Mouse (Mus musculus): ENCODE results near the gene Iffo2.

The Iffo2 gene

DNA sequence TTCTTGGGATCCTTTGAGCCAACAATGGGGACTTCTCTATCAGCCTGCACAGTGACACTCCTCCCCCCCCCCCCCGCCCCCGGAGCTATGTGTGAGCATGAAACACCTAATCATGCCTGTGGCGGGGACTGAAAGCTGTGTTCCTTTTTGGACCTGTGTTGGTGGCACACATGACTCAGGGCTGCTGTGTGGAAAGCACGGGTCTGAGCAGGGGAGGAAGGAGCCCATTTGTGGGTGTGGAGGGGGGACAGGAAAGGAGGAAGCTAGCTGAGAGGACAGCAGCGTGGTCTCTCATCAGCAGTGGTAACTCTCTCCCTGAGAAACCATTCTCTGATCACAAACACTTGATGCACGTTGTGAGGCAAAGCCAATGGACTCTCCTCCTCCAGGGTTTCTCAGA, 110.4 kb downstream of the Iffo2 start:
- DNase-seq (ENCODE audit: low spot score), result no peak

DNA sequence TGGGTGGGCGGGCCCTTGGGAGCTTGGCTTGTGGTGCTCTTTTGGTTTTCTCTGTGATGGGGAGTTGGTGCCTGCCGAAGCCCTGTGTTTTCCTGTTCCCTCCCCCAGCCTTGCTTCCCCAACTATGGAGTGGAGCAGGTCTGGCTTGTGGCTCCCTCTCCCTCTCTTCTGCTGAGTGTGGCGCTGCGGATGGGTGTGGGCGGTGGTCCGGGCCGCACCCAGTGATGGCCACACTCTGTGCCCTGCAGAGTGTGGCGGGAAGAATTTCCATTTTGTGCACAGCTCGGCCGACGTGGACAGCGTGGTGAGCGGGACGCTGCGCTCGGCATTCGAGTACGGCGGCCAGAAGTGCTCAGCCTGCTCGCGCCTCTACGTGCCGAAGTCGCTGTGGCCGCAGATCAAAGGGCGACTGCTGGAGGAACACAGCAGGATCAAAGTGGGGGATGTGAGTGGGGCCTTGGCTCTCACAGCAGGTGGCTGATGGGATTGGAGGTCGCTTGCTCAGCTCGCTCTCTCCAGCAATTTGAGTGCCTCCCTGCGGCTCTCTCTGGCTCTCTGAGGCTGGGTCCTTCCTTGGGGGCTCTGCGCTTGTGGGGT, 111.6 kb downstream of the Iffo2 start:
- no peak for DNase-seq (ENCODE audit: low spot score)

DNA sequence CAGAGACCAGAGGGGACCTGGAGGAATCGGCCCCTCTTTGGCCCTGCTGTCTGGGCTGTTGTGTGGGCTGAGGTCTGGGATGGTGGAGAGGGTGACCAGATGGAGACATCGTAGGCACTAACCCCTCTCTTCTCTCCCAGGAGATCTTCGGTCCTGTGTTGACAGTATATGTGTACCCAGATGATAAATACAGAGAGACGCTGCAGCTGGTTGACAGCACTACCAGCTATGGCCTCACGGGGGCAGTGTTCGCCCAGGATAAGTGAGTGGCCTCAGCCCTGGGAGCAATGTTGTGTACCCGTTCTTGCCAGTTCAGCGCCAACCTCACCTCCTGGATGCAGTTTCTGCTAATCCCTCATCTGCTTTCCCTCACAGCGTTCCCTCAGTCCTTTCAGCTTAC, 113.6 kb downstream of the Iffo2 start:
- peak; percentile 68 for DNase-seq (ENCODE audit: low spot score)

DNA sequence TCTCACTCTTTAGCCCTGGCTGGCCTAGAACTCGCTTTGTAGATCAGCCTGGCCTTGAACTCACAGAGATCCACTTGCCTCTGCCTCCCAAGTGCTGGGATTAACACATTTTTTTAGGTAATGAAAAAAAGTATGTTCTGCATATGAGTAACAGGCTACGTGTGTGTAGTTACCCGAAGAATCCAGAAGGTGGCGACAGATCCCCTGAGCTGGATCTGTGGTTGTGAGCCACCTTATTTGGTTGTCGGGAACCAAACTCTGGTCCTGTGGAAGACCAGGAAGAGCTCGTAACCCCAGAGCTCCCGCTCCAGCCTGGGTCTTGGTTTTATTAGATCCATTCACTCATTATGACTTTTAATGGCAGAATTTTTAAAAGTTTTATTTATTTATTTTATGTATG, 116.6 kb downstream of the Iffo2 start:
- DNase-seq (ENCODE audit: low spot score), result no peak

DNA sequence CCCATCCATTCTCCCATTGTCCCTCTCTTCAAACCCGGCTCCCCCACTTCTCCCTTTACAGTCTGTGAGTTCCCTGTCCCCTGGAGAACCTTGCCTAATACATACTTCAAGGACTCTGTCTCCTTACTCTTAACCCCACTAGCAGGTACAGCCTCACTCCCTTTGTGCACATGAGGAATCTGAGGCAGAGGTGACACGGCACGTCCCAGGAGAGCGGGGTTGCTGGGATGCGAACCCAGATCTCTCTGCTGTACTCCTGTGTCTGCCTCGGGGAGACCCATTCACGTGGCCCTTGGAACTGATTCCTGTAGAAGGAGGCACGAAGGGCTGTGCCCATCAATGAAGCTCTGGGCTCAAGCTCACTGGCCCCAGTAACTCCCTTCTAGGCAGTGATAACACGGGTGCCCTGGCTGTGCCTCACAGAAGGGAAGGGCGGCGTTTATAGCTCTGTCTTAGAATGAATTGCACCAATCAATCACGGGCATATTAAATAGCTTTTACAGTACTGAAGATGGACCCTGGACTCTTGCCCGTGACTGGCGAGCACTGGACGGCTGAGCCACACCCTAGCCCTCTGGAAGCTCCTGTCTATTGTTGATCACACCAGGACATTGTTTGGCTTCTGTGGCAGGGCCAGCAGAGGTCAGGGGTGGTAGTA, 119.9 kb downstream of the Iffo2 start:
- DNase-seq (ENCODE audit: low spot score), result no peak

DNA sequence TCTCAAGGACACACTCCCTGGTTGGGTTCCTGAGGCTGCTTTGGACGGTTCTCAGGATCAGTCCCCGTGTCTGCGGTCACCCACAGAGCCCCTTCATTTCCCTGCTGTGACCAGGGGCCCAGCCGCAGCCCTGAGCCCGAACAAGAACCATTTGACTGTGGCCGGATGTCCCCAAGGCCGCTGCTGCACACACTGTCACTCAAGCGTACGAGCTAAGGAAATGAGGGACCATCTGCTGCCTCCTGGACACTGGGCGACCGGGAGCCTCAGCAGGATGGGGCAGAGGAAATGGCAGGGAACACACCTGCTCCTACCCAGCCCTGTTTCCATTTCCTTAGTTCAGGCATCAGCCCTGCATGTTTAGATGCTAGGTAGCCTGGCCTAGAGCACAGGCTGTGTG, 120.6 kb downstream of the Iffo2 start:
- no peak for DNase-seq (ENCODE audit: low spot score)

DNA sequence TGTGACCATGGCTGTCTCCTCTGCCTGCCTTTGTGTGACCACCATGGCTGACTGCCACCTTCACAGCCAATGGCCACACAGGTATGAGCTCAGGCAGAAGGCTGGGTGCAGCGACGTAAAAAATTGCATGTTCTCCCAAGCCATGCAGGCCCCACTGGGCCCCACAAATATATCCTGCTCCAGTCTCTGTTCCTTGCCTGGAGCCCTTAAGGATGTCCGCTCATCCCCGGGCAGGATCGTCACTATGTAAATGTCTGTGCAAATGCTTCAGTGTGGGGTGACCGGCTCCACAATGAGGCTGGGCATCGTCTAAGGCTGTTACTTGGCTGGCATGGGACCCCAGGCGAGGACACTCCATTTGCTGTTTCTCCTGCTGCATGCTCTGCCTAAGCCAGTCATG, 122.9 kb downstream of the Iffo2 start, which contains the start of gene Tas1r2:
Gene Tas1r2, plus strand, starts transcription at position 301 of the 400 bp plus-strand sequence.
- DNase-seq (ENCODE audit: low spot score), result no peak

DNA sequence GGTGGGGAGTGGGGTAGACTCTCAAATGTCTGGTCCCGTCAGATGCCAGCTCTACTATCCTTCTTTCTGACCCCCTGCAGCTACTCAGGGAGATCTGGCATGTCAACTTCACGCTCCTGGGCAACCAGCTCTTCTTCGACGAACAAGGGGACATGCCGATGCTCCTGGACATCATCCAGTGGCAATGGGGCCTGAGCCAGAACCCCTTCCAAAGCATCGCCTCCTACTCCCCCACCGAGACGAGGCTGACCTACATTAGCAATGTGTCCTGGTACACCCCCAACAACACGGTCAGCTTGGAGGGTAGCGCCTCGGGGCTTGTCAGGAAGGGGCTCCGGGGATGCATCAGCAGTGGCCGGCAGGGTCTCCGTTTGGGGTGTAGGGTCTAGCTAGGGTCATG, 131.5 kb downstream of the Iffo2 start:
- no peak for DNase-seq (ENCODE audit: low spot score)

DNA sequence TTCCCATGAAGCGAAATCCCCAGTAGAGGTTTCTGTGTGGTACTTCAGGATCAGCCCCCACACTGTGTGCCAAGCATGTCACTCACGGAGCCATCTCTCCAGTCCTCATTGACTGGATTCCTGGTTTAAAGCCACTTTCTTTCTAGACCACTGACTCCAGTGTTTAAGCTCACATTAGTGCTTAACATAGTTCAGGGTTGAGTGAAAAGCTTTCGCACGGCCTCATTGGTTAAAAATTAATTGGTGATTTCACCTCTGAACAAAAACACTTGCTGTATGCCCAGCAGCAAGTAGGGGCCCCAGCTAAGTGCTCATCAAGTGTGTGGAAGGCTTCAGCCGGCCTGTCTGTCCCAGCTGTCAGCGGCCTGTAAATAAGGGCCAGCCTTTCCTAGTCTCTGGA, 137.3 kb downstream of the Iffo2 start:
- no peak for DNase-seq (ENCODE audit: low spot score)

DNA sequence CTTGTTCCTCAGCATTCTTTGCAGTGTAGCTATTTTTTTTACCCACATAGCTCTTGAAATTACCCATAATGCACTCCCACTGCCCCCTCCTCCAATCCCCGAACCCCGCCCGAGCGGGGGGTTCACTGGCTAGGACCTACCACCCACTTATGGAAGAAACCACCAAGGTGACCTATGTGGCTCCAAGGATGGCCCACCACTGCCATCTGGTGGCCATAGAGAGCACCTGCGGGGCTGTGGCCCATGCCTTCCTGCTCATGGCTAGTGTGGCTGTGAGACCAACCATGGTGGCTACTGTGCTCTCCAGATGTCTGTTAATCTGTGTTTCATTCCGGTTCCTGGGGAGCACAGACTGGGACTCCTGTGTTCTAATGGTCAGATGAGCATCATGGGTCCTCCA, 139.5 kb downstream of the Iffo2 start:
- peak; percentile 22 for DNase-seq (ENCODE audit: low spot score)

Measured in ovary, postnatal 14 days (tissue).